Mouse (Mus musculus) midbrain, embryonic 14.5 days (tissue): ENCODE data around the gene Nutm1. TPM values are rescaled to one million over a fixed set of nuclear protein-coding genes. Genes with fewer than 3 reads are reported as not detected.

ENCODE experiments used
- polyA plus RNA-seq: library from polyadenylated mRNA; unstranded; fragments of >200 nt; fragmentation: Nextera tagmentation; extraction: Ambion mirVana; gene quantifications from 2 replicates; pipeline ENCODE4 v1.2.1, GENCODE M21; 2014

Nutm1 gene
- polyA plus RNA-seq, 1 experiment from 2014 or later: 0.05 TPM

Other genes starting within 250 kb of the Nutm1 start
- gene Olfr1310, start 246.6 kb downstream of the Nutm1 start, polyA plus RNA-seq: 0.22 TPM in 1 of 2 replicates, not detected in the other
- gene Olfr1311, start 234.9 kb downstream of the Nutm1 start, polyA plus RNA-seq: not detected in 2 replicates
- not detected in 2 replicates for gene Olfr1312, start 209.1 kb downstream of the Nutm1 start, polyA plus RNA-seq
- gene Olfr1313, start 181.4 kb downstream of the Nutm1 start, polyA plus RNA-seq: not detected in 2 replicates
- gene Olfr1314, start 162.5 kb downstream of the Nutm1 start, polyA plus RNA-seq: not detected in 2 replicates
- not detected in 2 replicates for gene Olfr1315-ps1, start 143.9 kb downstream of the Nutm1 start, polyA plus RNA-seq
- not detected in 2 replicates for gene Olfr1316, start 124.3 kb downstream of the Nutm1 start, polyA plus RNA-seq
- gene Olfr1317, start 119.0 kb downstream of the Nutm1 start, polyA plus RNA-seq: not detected in 2 replicates
- gene Olfr1318, start 105.1 kb downstream of the Nutm1 start, polyA plus RNA-seq: not detected in 2 replicates
- gene Lpcat4, start 19.8 kb downstream of the Nutm1 start, polyA plus RNA-seq: 13.9 and 18.7 TPM in 2 replicates
- gene Nop10, start 2.6 kb upstream of the Nutm1 start, polyA plus RNA-seq: 136 and 182 TPM in 2 replicates
- 18.6 and 25.9 TPM in 2 replicates for gene Slc12a6, start 6.5 kb upstream of the Nutm1 start, polyA plus RNA-seq
- not detected in 2 replicates for gene Gm21985, start 7.0 kb upstream of the Nutm1 start, polyA plus RNA-seq
- 147 and 187 TPM in 2 replicates for gene Emc4, start 108.7 kb upstream of the Nutm1 start, polyA plus RNA-seq
- 33.3 and 39.0 TPM in 2 replicates for gene Katnbl1, start 119.9 kb upstream of the Nutm1 start, polyA plus RNA-seq
- gene Emc7, start 195.7 kb upstream of the Nutm1 start, polyA plus RNA-seq: 18.3 and 19.1 TPM in 2 replicates
- gene Chrm5, start 221.5 kb upstream of the Nutm1 start, polyA plus RNA-seq: 0.30 and 0.93 TPM in 2 replicates
- 3.2 and 4.5 TPM in 2 replicates for gene Aven, start 233.7 kb upstream of the Nutm1 start, polyA plus RNA-seq